Mouse (Mus musculus): ENCODE data around the gene Fcer1g. TPM values are rescaled to one million over a fixed set of nuclear protein-coding genes. Genes with fewer than 3 reads are reported as not detected.

Gene Fcer1g
- polyA plus RNA-seq, 2 experiments = 49.7 to 91.4 TPM

DNA sequence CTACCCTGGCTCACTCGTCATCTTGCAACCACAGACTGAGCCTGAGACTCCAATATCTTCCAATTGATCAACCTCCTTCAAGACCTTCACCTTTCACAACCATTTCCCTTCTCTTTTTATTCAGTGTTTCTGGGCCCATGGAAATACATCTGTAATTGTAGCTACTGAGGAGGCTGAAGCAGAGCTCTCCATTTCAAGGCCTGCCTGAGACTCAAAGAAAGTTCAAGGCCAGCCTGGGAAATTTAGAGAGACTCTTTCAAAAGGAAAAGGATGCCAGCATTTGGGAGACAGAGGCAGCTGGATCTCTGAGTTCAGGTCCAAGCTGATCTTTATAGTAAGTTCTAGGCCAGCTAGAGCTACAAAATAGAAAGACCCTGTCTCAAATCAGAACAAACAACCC lies 6.3 kb downstream of the Fcer1g start:
- TF ChIP-seq POLR2A (IDR thresholded peaks at IDR 0.05; ENCODE audit: borderline replicate concordance, extremely low read depth, insufficient read depth, insufficient read length) = no peak
- Histone ChIP-seq H3K36me3 (ENCODE audit: control insufficient read depth, insufficient read depth, low read length) (no peaks in the 10 kb centered on the region), H3K4me3 (replicated peaks; ENCODE audit: low read length) (no peak overlapping the region), H3K27me3 (ENCODE audit: control insufficient read depth, insufficient read depth, low read length) (no peaks in the 10 kb centered on the region), H3K9ac (ENCODE audit: low read depth, low read length, severe bottlenecking) (no peak overlapping the region), H3K27ac (replicated peaks; ENCODE audit: low read depth, low read length) (no peak overlapping the region), H3K4me1 (ENCODE audit: control insufficient read depth, insufficient read depth, low read length) (0 out of 2 replicates have a peak, but pooled peaks cover 10% of the 10 kb centered on the region), H3K9me3 (ENCODE audit: control insufficient read depth, low read length) (no peaks in the 10 kb centered on the region), H3K4me2 (replicated peaks; ENCODE audit: low read depth, low read length, severe bottlenecking) (no peak overlapping the region)
- no peak for DNase-seq (ENCODE audit: low spot score)
- WGBS = 88% methylated on average over 1 of the region's 1 CpGs
- no peak for ATAC-seq (ENCODE audit: low FRiP score, low read depth)

GRCm38 (mm10) chr1:171226780-171227179 lies 7.4 kb downstream of the Fcer1g start:
- H3K4me1 ChIP-seq (ENCODE audit: control insufficient read depth, insufficient read depth, low read length) = peaks cover 10% of the 10 kb centered on the region; the same call in 1 of the 2 replicates
- no peak for DNase-seq (ENCODE audit: low spot score)
- no peaks in the 10 kb centered on the region for H3K36me3 ChIP-seq (ENCODE audit: control insufficient read depth, insufficient read depth, low read length)
- TF ChIP-seq POLR2A (IDR thresholded peaks at IDR 0.05; ENCODE audit: borderline replicate concordance, extremely low read depth, insufficient read depth, insufficient read length) = no peak
- no peak overlapping the region for H3K9ac ChIP-seq (ENCODE audit: low read depth, low read length, severe bottlenecking)
- no peak overlapping the region for H3K27ac ChIP-seq (replicated peaks; ENCODE audit: low read depth, low read length)
- ATAC-seq (ENCODE audit: low FRiP score, low read depth) = no peak
- 56% methylated on average over 4 of the region's 4 CpGs for WGBS
- H3K27me3 ChIP-seq (ENCODE audit: control insufficient read depth, insufficient read depth, low read length) = no peaks in the 10 kb centered on the region
- no peaks in the 10 kb centered on the region for H3K9me3 ChIP-seq (ENCODE audit: control insufficient read depth, low read length)
- H3K4me3 ChIP-seq (replicated peaks; ENCODE audit: low read length) = no peak overlapping the region
- H3K4me2 ChIP-seq (replicated peaks; ENCODE audit: low read depth, low read length, severe bottlenecking) = no peak overlapping the region

- no peak within 1 kb of the TSS for H3K4me3 ChIP-seq (replicated peaks; ENCODE audit: low read length)
- TF ChIP-seq POLR2A (IDR thresholded peaks at IDR 0.05; ENCODE audit: borderline replicate concordance, extremely low read depth, insufficient read depth, insufficient read length) = no peak
- no peak within 1 kb of the TSS for H3K9ac ChIP-seq (ENCODE audit: low read depth, low read length, severe bottlenecking)
- H3K9me3 ChIP-seq (ENCODE audit: control insufficient read depth, low read length) = no peaks in the 10 kb centered on the region
- ATAC-seq (ENCODE audit: low FRiP score, low read depth) (no peak), DNase-seq (ENCODE audit: low spot score) (no peak)
- WGBS = 77% methylated on average over 5 of the region's 5 CpGs
- no peak within 1 kb of the TSS for H3K27ac ChIP-seq (replicated peaks; ENCODE audit: low read depth, low read length)
- no peak within 1 kb of the TSS for H3K4me2 ChIP-seq (replicated peaks; ENCODE audit: low read depth, low read length, severe bottlenecking)
- no peaks in the 10 kb centered on the region for H3K27me3 ChIP-seq (ENCODE audit: control insufficient read depth, insufficient read depth, low read length)
- H3K4me1 ChIP-seq (ENCODE audit: control insufficient read depth, insufficient read depth, low read length) = peaks cover 8% of the 10 kb centered on the region
- peaks cover 4% of the 10 kb centered on the region for H3K36me3 ChIP-seq (ENCODE audit: control insufficient read depth, insufficient read depth, low read length)
Measured at GRCm38 (mm10) chr1:171224857-171225256, 9.3 kb downstream of the Fcer1g start, which contains the start of gene Apoa2. Gene Apoa2, plus strand, starts transcription at chr1:171225054.

DNA sequence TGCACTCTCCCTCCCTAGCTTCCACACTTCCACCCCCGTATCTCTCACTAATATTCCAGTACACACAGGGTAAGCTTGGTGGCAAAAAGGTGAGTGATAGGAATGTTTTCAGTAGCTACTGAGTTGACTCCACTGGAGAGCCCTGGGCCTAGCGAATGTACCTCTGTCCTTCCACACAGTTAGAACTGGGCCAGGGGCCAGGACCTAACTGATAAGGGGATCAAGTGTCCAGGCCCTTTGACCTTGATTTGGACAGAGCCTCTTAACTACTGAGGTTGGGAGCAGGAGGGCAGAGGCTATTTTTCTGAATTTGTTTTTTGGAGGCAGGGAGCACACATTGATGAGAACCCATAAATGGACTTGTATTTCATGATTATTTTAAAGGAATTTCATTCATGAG lies 10.4 kb downstream of the Fcer1g start:
- Histone ChIP-seq H3K27me3 (ENCODE audit: control insufficient read depth, insufficient read depth, low read length) (no peaks in the 10 kb centered on the region), H3K9me3 (ENCODE audit: control insufficient read depth, low read length) (no peaks in the 10 kb centered on the region), H3K4me1 (ENCODE audit: control insufficient read depth, insufficient read depth, low read length) (peaks cover 8% of the 10 kb centered on the region), H3K27ac (replicated peaks; ENCODE audit: low read depth, low read length) (no peak overlapping the region), H3K4me2 (replicated peaks; ENCODE audit: low read depth, low read length, severe bottlenecking) (no peak overlapping the region), H3K9ac (ENCODE audit: low read depth, low read length, severe bottlenecking) (no peak overlapping the region), H3K36me3 (ENCODE audit: control insufficient read depth, insufficient read depth, low read length) (peaks cover 14% of the 10 kb centered on the region), H3K4me3 (replicated peaks; ENCODE audit: low read length) (no peak overlapping the region)
- ATAC-seq (ENCODE audit: low FRiP score, low read depth) (no peak), DNase-seq (ENCODE audit: low spot score) (no peak)
- TF ChIP-seq POLR2A (IDR thresholded peaks at IDR 0.05; ENCODE audit: borderline replicate concordance, extremely low read depth, insufficient read depth, insufficient read length) = no peak
- WGBS = 77% methylated on average over 2 of the region's 2 CpGs

- H3K36me3 ChIP-seq (ENCODE audit: control insufficient read depth, insufficient read depth, low read length) = peaks cover 16% of the 10 kb centered on the region
- H3K4me2 ChIP-seq (replicated peaks; ENCODE audit: low read depth, low read length, severe bottlenecking) = peak overlapping the region; percentile 36
- H3K4me3 ChIP-seq (replicated peaks; ENCODE audit: low read length) = peak overlapping the region; percentile 31
- peak overlapping the region; percentile 83 for H3K27ac ChIP-seq (replicated peaks; ENCODE audit: low read depth, low read length)
- WGBS = 88% methylated on average over 6 of the region's 6 CpGs
- no peak for TF ChIP-seq POLR2A (IDR thresholded peaks at IDR 0.05; ENCODE audit: borderline replicate concordance, extremely low read depth, insufficient read depth, insufficient read length)
- peaks cover 8% of the 10 kb centered on the region for H3K4me1 ChIP-seq (ENCODE audit: control insufficient read depth, insufficient read depth, low read length)
- DNase-seq (ENCODE audit: low spot score) (no peak), ATAC-seq (ENCODE audit: low FRiP score, low read depth) (no peak)
- H3K9ac ChIP-seq (ENCODE audit: low read depth, low read length, severe bottlenecking) = no peak overlapping the region
- H3K9me3 ChIP-seq (ENCODE audit: control insufficient read depth, low read length) = no peaks in the 10 kb centered on the region
- H3K27me3 ChIP-seq (ENCODE audit: control insufficient read depth, insufficient read depth, low read length) = no peaks in the 10 kb centered on the region
Measured at GRCm38 (mm10) chr1:171223168-171223567, 11.0 kb downstream of the Fcer1g start.
